Mouse (Mus musculus): Measurements from ENCODE around the gene Celsr1.

DNA sequence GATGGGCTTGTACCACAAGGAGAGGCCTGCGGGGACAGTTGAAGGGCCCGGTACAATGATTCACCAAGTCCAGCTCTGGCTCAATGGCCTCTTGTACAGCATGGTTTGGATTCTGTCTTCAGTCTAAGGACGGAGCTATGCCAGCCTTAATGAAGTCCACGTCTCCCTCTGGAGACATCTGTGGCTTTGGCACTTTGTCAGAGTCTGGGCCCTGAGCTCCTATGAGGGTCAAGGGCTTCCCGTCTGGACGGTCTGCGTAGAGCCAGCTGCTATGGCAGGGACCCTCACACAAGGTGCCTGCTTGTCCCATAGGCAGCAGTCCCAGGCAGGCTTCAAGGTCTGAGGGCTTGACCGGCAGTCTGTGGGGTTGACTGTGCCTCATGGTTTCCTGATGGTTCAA lies 133.3 kb downstream of the Celsr1 start:
- no peak for TF ChIP-seq POLR2A (IDR thresholded peaks at IDR 0.05; ENCODE audit: low read depth, low read length)
- TF ChIP-seq CTCF (IDR thresholded peaks at IDR 0.05; ENCODE audit: extremely low read depth, insufficient read length, insufficient replicate concordance, low read depth, low read length), result no peak
